Comparison of ENCODE assay signal across 8 mouse cellular contexts in the genomic region with DNA sequence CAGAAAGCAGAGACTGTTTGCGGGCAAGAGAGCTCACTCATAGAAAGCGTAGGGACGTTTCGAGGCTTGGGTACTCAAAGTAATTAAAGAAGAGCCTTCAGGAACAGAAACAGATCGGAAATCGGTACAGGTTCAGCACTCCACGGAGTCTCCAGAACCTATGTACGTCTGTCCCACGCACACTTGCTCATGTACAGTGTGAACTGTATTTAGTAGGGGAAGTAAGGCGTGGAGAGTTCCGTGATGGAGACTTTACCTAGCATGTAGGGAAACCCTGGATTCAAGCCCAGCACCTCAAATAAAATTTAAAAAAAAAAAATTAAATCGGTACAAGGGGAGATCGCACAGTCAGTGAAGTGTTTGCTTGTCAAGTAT. TPM values are rescaled to one million over a fixed set of nuclear protein-coding genes. Genes with fewer than 3 reads are reported as not detected.
DNase-seq lines count a peak whose midpoint lies in the region; ATAC-seq and TF ChIP-seq lines count a peak whose summit lies in the region.

No protein-coding gene starts in this region.

- intact Hi-C loops in gastrocnemius, postnatal 14 days (cut with DNase I; ENCODE audit: low total_unique reads), result no loop called here

- peak overlapping the region; percentile 71 for H3K9ac ChIP-seq in kidney, embryonic 16.5 days (replicated peaks; ENCODE audit: low read length)
- H3K9ac ChIP-seq in hindbrain, embryonic 16.5 days (ENCODE audit: low read depth, low read length), result peak overlapping the region; percentile 73
- H3K9ac ChIP-seq in midbrain, embryonic 16.5 days (ENCODE audit: low read depth, low read length), result peak overlapping the region; percentile 70

- WGBS in kidney, embryonic 16.5 days, result 9% methylated on average over 13 of the region's 13 CpGs
- WGBS in hindbrain, embryonic 16.5 days, result 14% methylated on average over 13 of the region's 13 CpGs
- WGBS in midbrain, embryonic 16.5 days, result 14% methylated on average over 13 of the region's 13 CpGs

- H3K4me3 ChIP-seq in kidney, embryonic 16.5 days (ENCODE audit: low read length), result peak overlapping the region; percentile 50
- H3K4me3 ChIP-seq in cortical plate, adult 2 months (ENCODE audit: insufficient read depth, low read length), result peak overlapping the region; percentile 53
- H3K4me3 ChIP-seq in hindbrain, embryonic 16.5 days (ENCODE audit: low read length), result peak overlapping the region; percentile 53
- H3K4me3 ChIP-seq in midbrain, embryonic 16.5 days (ENCODE audit: low read depth, low read length), result peak overlapping the region; percentile 44

- 0 out of 2 replicates have a peak, but pooled peaks cover 3% of the 10 kb centered on the region for H3K4me1 ChIP-seq in kidney, embryonic 16.5 days (ENCODE audit: insufficient read depth, low read length)
- H3K4me1 ChIP-seq in cortical plate, adult 2 months (ENCODE audit: control insufficient read depth, insufficient read depth, low read length), result no peaks in the 10 kb centered on the region
- H3K4me1 ChIP-seq in hindbrain, embryonic 16.5 days (ENCODE audit: control insufficient read depth, insufficient read depth, low read depth, low read length), result peaks cover 8% of the 10 kb centered on the region
- H3K4me1 ChIP-seq in midbrain, embryonic 16.5 days (ENCODE audit: control insufficient read depth, insufficient read depth, low read length), result peaks cover 5% of the 10 kb centered on the region

- no peaks in the 10 kb centered on the region for H3K36me3 ChIP-seq in kidney, embryonic 16.5 days (ENCODE audit: insufficient read depth, low read length)
- no peaks in the 10 kb centered on the region for H3K36me3 ChIP-seq in hindbrain, embryonic 16.5 days (ENCODE audit: control insufficient read depth, insufficient read depth, low read length)
- H3K36me3 ChIP-seq in midbrain, embryonic 16.5 days (ENCODE audit: control insufficient read depth, insufficient read depth, low read length), result no peaks in the 10 kb centered on the region

- H3K27me3 ChIP-seq in kidney, embryonic 16.5 days (ENCODE audit: insufficient read depth, low read length), result no peaks in the 10 kb centered on the region
- no peaks in the 10 kb centered on the region for H3K27me3 ChIP-seq in hindbrain, embryonic 16.5 days (replicated peaks; ENCODE audit: control insufficient read depth, insufficient read depth, low read length)
- H3K27me3 ChIP-seq in midbrain, embryonic 16.5 days (ENCODE audit: control insufficient read depth, insufficient read depth, low read depth, low read length), result no peaks in the 10 kb centered on the region

- H3K9me3 ChIP-seq in kidney, embryonic 16.5 days (ENCODE audit: low read length), result no peaks in the 10 kb centered on the region
- H3K9me3 ChIP-seq in hindbrain, embryonic 16.5 days (ENCODE audit: control insufficient read depth, low read length), result no peaks in the 10 kb centered on the region
- no peaks in the 10 kb centered on the region for H3K9me3 ChIP-seq in midbrain, embryonic 16.5 days (replicated peaks; ENCODE audit: control insufficient read depth, low read length, poor library complexity, severe bottlenecking)

- ATAC-seq in kidney, embryonic 16.5 days (ENCODE audit: low FRiP score, low TSS enrichment), result peak; percentile 66
- peak; percentile 82 for ATAC-seq in hindbrain, embryonic 16.5 days
- peak; percentile 84 for ATAC-seq in midbrain, embryonic 16.5 days

- DNase-seq in kidney, adult 9 months, result no peak
- no peak for DNase-seq in testis, postnatal 10 days (ENCODE audit: low spot score)
- no peak for DNase-seq in gastrocnemius, postnatal 14 days
- no peak for DNase-seq in lung, adult 18-20 months

- H3K4me2 ChIP-seq in kidney, embryonic 16.5 days (replicated peaks; ENCODE audit: low read depth, low read length), result peak overlapping the region; percentile 59
- H3K4me2 ChIP-seq in hindbrain, embryonic 16.5 days (ENCODE audit: low read length), result peak overlapping the region; percentile 90
- H3K4me2 ChIP-seq in midbrain, embryonic 16.5 days (ENCODE audit: low read length), result peak overlapping the region; percentile 70

- peak overlapping the region; percentile 49; the same call in 1 of the 2 replicates for H3K27ac ChIP-seq in kidney, embryonic 16.5 days (ENCODE audit: low read length)
- peak overlapping the region; percentile 18 for H3K27ac ChIP-seq in cortical plate, adult 2 months (ENCODE audit: insufficient read depth, low read length)
- peak overlapping the region; percentile 82 for H3K27ac ChIP-seq in hindbrain, embryonic 16.5 days (ENCODE audit: low read depth, low read length)
- H3K27ac ChIP-seq in midbrain, embryonic 16.5 days (ENCODE audit: low read length), result peak overlapping the region; percentile 77

- TF ChIP-seq POLR2A in cortical plate, adult 2 months (IDR thresholded peaks at IDR 0.05; ENCODE audit: extremely low read depth, insufficient read depth, low read length), result no peak

- TF ChIP-seq CTCF in cortical plate, adult 2 months (IDR thresholded peaks at IDR 0.05; ENCODE audit: extremely low read depth, insufficient read depth, low read length), result no peak

RNA-seq across cellular contexts. Expression of gene Zfp13, which starts 6.4 kb away (rescaled TPM):
- 19.1 and 19.3 TPM in 2 replicates for polyA plus RNA-seq in kidney, embryonic 16.5 days (2015; fragmentation: Nextera tagmentation; extraction: Ambion mirVana)
- 27.2 and 28.5 TPM in 2 replicates for polyA plus RNA-seq in cortical plate, adult 2 months (2012; rRNA removed)
- 26.4 and 29.1 TPM in 2 replicates for polyA plus RNA-seq in hindbrain, embryonic 16.5 days (2015; fragmentation: Nextera tagmentation; extraction: Ambion mirVana)
- 28.4 and 29.4 TPM in 2 replicates for polyA plus RNA-seq in midbrain, embryonic 16.5 days (2015; fragmentation: Nextera tagmentation; extraction: Ambion mirVana)
- 1 to 10 TPM; 4.9 TPM for total RNA-seq in gastrocnemius, postnatal 14 days (2021)

RNA-seq across cellular contexts. Expression of gene Zscan10, which starts 7.7 kb away (rescaled TPM):
- 0.26 TPM in 1 of 2 replicates, not detected in the other for polyA plus RNA-seq in kidney, embryonic 16.5 days (2015; fragmentation: Nextera tagmentation; extraction: Ambion mirVana)
- polyA plus RNA-seq in cortical plate, adult 2 months (2012; rRNA removed), result 0.13 TPM in 1 of 2 replicates, not detected in the other
- 0.20 and 0.25 TPM in 2 replicates for polyA plus RNA-seq in hindbrain, embryonic 16.5 days (2015; fragmentation: Nextera tagmentation; extraction: Ambion mirVana)
- not detected in 2 replicates for polyA plus RNA-seq in midbrain, embryonic 16.5 days (2015; fragmentation: Nextera tagmentation; extraction: Ambion mirVana)
- total RNA-seq in gastrocnemius, postnatal 14 days (2021), result not detected

RNA-seq across cellular contexts. Expression of gene Zfp213, which starts 28.9 kb away (rescaled TPM):
- 24.1 and 26.5 TPM in 2 replicates for polyA plus RNA-seq in kidney, embryonic 16.5 days (2015; fragmentation: Nextera tagmentation; extraction: Ambion mirVana)
- 7.9 and 8.7 TPM in 2 replicates for polyA plus RNA-seq in cortical plate, adult 2 months (2012; rRNA removed)
- 17.0 and 18.0 TPM in 2 replicates for polyA plus RNA-seq in hindbrain, embryonic 16.5 days (2015; fragmentation: Nextera tagmentation; extraction: Ambion mirVana)
- polyA plus RNA-seq in midbrain, embryonic 16.5 days (2015; fragmentation: Nextera tagmentation; extraction: Ambion mirVana), result 16.0 and 17.9 TPM in 2 replicates
- total RNA-seq in gastrocnemius, postnatal 14 days (2021), result 1 to 10 TPM; 2.2 to 2.6 TPM

RNA-seq across cellular contexts. Expression of gene Mmp25, which starts 52.2 kb away (rescaled TPM):
- polyA plus RNA-seq in kidney, embryonic 16.5 days (2015; fragmentation: Nextera tagmentation; extraction: Ambion mirVana), result 1.1 and 1.2 TPM in 2 replicates
- 0.23 and 0.28 TPM in 2 replicates for polyA plus RNA-seq in cortical plate, adult 2 months (2012; rRNA removed)
- polyA plus RNA-seq in hindbrain, embryonic 16.5 days (2015; fragmentation: Nextera tagmentation; extraction: Ambion mirVana), result 1.2 and 1.5 TPM in 2 replicates
- polyA plus RNA-seq in midbrain, embryonic 16.5 days (2015; fragmentation: Nextera tagmentation; extraction: Ambion mirVana), result 0.94 and 1.6 TPM in 2 replicates
- under 1 TPM; 0.20 to 0.27 TPM for total RNA-seq in gastrocnemius, postnatal 14 days (2021)

Comparison
In these comparisons a context has a peak if more than half of its experiments do, and no peak if none do; other contexts are left out.
1. H3K27ac ChIP-seq: peak in every context shown above with its lines; median percentile 82 in hindbrain, embryonic 16.5 days; 77 in midbrain, embryonic 16.5 days; 49 in kidney, embryonic 16.5 days; 18 in cortical plate, adult 2 months.